Mouse (Mus musculus): ENCODE measurements around the gene Arhgap19.
A peak's percentile ranks its signal among the peaks of the same experiment; 100 is the strongest.

Arhgap19 gene

GRCm38 (mm10) chr19:41831718-41832391 is 30.0 kb upstream of the Arhgap19 start:
- DNase-seq (ENCODE audit: low read depth, low spot score), result no peak

DNA sequence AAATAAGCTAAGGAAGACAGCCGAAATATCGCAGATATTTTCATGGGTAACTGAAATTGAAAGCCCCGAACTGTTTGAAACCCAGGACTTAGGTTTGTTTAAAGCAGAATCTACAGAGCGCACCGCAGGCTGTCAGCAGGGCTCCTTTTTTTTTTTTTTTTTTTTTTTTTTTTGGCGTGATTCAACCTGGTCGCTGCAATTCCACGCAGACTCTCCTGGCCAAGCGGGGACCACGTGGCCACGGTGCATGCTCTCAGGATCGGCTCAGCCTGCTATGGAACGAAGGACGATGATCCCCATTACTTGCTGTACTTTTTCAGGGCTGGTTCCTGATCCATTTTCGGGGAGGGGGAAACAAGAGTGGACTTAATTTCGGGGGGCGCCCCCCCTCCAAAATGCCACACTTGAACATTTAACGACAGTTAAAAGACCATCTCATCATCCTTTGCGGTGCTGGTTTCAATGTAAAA is 29.3 kb upstream of the Arhgap19 start:
- DNase-seq (ENCODE audit: low read depth, low spot score), result peak; percentile 84

DNA sequence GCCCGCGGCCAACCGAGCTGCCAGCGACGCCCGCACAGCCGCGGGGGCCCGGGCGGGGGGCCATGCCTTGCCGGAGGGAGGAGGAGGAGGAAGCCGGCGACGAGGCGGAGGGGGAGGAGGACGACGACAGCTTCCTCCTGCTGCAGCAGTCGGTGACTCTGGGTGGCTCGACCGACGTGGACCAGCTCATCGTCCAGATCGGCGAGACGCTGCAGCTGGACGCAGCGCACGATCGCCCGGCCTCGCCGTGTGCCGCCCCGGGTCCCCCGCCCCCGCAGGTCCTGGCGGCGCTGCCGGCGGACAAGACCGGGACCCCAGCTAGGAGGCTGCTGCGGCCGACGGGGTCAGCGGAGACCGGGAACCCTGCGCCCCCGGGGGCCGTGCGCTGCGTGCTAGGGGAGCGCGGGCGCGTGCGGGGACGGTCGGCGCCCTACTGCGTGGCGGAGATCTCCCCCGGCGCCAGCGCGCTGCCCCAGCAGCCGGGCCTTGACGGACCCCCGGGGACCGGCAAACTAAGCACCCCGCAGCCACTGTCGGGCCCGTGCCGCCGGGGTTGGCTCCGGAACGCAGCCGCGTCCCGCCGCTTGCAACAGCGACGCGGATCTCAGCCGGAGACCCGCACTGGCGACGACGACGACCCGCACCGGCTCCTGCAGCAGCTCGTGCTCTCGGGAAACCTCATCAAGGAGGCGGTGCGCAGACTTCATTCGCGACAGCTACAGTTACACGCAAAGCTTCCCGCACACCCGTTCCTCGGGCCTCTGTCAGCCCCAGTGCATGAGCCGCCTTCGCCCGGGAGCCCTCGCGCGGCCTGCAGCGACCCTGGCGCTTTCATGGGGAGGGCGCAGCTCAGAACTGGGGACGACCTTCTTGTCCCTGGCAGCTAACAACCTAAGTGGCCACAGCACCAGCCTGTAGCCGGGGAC is 28.5 kb upstream of the Arhgap19 start:
- DNase-seq (ENCODE audit: low read depth, low spot score), result peak; percentile 75

GRCm38 (mm10) chr19:41829381-41830105 is 27.7 kb upstream of the Arhgap19 start, which contains the start of gene Frat1:
Gene Frat1 (plus strand): TSS chr19:41829970.
- peak; percentile 99 for DNase-seq (ENCODE audit: low read depth, low spot score)

GRCm38 (mm10) chr19:41828941-41829340 is 27.1 kb upstream of the Arhgap19 start:
- DNase-seq (ENCODE audit: low read depth, low spot score), result no peak

DNA sequence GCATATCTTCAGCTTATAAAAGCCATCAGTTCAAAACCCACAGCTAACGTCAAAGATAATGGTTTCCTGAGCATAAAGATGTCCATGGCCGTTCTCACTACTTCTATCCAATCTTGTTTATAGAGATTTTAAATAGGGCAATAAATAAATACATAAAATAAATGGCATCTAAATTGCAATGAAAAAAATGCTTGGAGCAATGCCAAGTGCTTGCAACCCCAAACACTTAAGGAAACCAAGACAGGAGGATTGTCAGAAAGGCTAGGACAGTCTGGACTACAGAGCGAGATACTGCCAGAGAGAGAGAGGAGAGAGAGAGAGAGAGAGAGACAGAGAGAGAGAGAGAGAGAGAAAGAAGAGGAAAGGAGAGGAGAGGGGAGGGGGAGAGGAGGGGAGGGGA is 24.7 kb upstream of the Arhgap19 start:
- DNase-seq (ENCODE audit: low read depth, low spot score), result no peak

- DNase-seq (ENCODE audit: low read depth, low spot score), result no peak
These were observed 23.1 kb upstream of the Arhgap19 start for GRCm38 (mm10) chr19:41824950-41825349.

- DNase-seq (ENCODE audit: low read depth, low spot score), result no peak
These were observed 20.7 kb upstream of the Arhgap19 start for GRCm38 (mm10) chr19:41822589-41822988.

DNA sequence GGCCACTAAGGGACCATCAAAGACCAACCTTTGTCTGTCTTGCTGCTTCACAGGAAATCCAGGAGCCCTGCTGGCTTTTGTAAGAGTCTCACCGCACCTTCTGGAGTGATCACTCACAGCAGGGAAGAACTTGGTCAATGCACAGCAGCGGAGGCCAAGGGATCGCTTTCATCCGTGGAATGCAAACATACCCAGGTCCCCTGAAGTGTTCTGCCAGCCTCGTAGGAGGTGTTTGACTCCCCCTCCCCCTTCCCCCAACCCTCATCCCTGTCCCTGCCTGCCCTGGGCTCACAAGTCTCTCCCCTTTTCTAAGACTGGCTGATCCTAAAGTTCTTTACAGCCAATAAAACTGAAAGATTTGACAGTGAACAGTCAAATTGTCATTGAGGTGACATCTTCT is 19.6 kb upstream of the Arhgap19 start:
- no peak for DNase-seq (ENCODE audit: low read depth, low spot score)

DNA sequence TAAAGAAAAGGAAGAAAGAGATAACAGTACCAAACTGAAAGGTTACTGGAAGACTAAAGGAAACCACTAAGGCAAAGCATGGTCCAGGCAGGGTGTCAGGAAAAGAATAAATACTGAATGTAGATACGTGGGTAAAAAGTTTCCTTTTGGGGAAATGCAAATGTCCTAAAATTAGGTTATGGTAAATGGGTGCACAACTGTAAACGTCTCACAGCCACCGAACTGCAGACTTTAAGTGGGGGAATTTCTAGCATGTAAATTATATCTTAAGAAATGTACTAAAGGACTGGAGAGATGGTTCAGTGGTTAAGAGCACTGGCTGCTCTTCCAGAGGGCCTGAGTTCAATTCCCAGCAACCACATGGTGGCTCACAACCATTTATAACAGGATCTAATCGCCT is 16.9 kb upstream of the Arhgap19 start:
- no peak for DNase-seq (ENCODE audit: low read depth, low spot score)

- DNase-seq (ENCODE audit: low read depth, low spot score), result no peak
These were observed 15.5 kb upstream of the Arhgap19 start for GRCm38 (mm10) chr19:41817325-41817724.

GRCm38 (mm10) chr19:41816915-41817314 is 15.1 kb upstream of the Arhgap19 start:
- no peak for DNase-seq (ENCODE audit: low read depth, low spot score)

DNA sequence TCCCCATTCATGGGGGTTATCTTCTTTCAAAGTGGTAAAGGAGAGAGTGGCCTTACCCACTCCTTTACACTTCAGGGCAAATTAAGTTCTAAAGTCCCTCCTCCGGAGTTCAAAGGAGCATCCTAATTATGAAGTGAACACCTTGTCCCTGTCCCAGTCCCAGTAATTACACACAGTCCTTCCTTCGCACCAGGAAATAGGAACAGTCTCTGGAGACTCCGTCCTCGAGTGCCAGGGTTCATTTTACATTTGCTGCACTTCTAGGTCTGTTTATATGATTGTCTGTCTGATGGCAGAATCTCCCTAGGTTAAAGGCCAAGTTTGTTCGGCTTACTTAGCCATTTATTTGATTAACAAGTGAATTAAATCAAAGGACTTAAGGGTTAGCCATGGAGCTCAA is 14.6 kb upstream of the Arhgap19 start:
- no peak for DNase-seq (ENCODE audit: low read depth, low spot score)

DNA sequence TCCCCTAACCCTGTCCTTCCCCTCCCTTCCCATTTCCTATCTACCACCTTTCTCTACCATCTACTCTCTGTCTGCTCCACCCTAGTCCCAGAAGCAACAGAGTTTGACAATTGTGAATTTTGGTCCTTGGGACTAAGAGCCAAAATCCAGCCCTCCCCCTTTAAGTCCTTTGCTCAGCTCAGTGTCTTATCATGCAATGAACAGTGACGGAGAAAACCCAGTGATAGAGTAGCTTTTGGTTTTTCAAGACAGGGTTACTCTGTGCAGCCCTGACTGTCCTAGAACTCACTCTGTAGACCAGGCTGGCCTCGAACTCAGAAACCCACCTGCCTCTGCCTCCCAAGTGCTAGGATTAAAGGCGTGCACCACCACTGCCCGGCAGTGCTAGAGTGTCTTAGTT is 11.5 kb upstream of the Arhgap19 start:
- DNase-seq (ENCODE audit: low read depth, low spot score), result no peak

DNA sequence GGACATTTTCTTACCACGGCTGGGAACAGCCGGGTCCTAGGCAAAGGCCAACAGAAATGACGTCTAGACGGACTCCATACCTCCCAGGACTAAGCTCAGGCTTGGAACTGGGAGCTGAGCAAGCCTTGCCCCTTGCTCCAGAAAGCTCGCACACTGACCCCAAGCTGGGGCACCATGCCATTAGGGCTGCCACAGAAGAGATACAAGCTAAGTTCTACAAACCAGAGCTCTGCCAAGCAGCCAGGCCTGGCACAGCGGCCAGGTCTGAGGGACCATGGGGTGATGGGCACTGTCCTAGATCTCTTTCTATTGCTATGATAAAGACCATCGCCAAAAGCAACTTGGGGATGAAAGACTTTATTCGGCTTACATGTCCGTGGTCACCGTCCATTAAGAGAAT is 10.7 kb upstream of the Arhgap19 start:
- DNase-seq (ENCODE audit: low read depth, low spot score), result no peak

DNA sequence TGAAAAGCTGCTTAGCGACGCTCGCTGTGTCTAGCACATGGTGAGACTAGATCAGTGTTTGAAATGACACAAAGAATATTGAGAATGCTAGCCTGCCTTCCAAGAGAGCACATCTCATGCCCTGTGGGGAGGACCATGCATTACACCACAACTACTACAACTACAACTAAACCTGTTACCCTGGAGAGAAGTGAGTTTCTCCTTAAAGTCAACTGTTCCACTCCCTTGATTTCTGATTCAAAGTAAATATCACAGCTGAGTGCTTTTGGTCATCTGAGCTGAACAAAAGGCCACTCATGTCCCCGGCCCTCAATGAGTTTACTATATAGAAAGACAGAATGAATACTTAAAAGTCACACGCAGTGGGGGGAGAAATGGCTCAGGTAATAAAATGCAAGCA is 8.2 kb upstream of the Arhgap19 start:
- DNase-seq (ENCODE audit: low read depth, low spot score), result no peak

- DNase-seq (ENCODE audit: low read depth, low spot score), result no peak
These were observed 6.3 kb upstream of the Arhgap19 start for GRCm38 (mm10) chr19:41808104-41808634.

GRCm38 (mm10) chr19:41807497-41807896 is 5.7 kb upstream of the Arhgap19 start:
- no peak for DNase-seq (ENCODE audit: low read depth, low spot score)

DNA sequence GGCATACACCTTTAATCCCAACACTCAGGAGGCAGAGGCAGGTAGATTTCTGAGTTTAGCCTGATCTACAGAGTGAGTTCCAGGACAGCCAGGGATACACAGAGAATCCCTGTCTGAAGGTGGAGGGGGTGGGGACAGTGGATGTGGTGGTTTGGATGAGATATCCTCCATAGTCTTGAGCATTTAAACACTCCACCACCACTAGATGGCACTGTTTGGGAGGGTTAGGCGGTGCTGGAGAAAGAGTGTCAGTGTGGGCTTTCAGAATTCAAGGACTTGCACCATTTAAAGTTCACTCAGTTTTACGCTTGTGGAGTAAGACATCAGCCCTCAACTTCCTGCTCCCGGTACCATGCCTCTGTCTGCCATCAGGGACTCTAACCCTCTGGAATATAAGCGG is 4.0 kb upstream of the Arhgap19 start:
- DNase-seq (ENCODE audit: low read depth, low spot score), result no peak

DNA sequence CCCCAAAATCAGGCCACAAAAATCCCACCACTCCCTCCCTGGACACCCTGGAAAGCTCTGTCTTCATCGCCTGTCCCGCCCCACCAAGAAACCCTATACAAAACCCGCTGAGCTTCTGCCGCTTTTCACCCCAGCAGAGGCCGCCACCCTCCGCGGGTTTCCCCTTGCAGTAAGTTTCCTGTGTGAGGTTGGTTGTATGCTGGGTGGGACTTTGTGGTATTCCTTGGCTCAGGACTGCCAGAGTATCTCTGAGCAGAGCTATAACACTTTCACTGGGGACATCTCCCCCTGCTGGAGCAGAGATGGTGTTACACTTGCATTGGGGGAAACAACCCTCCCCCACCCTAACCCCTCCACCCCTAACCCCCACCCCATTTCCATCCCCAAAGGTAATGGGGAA is 1.5 kb upstream of the Arhgap19 start:
- DNase-seq (ENCODE audit: low read depth, low spot score), result peak; percentile 19

DNA sequence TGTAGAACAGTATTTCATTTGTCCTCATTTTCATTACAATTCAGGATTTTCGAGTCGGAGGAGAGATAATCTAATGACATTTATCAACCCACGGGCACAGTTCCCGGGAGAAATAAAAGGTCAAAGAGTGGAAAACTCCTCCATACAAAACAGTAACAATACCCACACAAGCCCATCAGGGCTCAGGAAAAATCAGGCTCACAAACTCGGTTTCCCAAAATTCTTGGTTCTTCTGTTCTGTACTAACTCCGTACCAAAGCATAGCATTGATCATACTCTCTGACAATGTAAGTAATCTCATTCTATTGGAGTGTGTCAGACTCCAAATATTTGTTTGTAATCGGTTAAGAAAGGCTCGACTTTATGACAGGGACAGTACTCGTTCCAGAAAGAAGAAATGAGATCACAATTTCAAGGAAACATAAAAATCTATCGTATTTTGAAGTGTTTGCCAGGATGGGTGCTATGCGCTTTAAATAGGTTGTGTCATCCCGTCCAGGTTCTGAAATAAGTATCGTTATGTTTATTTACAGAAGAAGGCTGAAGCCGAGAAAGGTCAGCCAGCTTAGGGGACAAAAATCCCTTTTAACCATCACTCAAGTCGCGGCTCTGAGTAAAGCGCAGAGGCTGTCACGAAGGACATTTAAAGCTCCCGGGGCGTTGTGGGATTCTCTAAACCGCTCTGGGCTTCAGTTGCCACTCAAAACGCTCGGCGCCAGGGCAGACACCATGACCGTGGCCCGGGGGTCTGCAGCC is 683 bp downstream of the Arhgap19 start:
- peak; percentile 15 for DNase-seq (ENCODE audit: low read depth, low spot score)
